ENCODE assay signal across 8 mouse cellular contexts in genomic region chr14:55822435-55822990, GRCm38 (mm10). TPM values are rescaled to one million over a fixed set of nuclear protein-coding genes. Genes with fewer than 3 reads are reported as not detected.
DNase-seq lines count a peak whose midpoint lies in the region; ATAC-seq and TF ChIP-seq lines count a peak whose summit lies in the region.

No protein-coding gene starts in this region.

- no peaks in the 10 kb centered on the region for H3K9me3 ChIP-seq in CH12.LX (replicated peaks; ENCODE audit: low read length)
- no peaks in the 10 kb centered on the region for H3K9me3 ChIP-seq in heart, embryonic 13.5 days
- H3K9me3 ChIP-seq in kidney, embryonic 15.5 days (replicated peaks), result no peaks in the 10 kb centered on the region; the same call in 1 of the 2 replicates
- no peaks in the 10 kb centered on the region for H3K9me3 ChIP-seq in liver, embryonic 14.5 days (ENCODE audit: control insufficient read depth, low read length)
- no peaks in the 10 kb centered on the region for H3K9me3 ChIP-seq in stomach, embryonic 16.5 days (replicated peaks; ENCODE audit: control insufficient read depth, low read length)

- DNase-seq in CH12.LX (ENCODE audit: extremely low read depth), result peak; percentile 79
- DNase-seq in brain, embryonic 14.5 days (ENCODE audit: low read depth), result peak; percentile 94
- peak; percentile 53 to 57 (median 54) for DNase-seq in liver, embryonic 14.5 days (ENCODE audit: low read depth in 3 of 3, low spot score in 3 of 3)
- peak; percentile 74 to 80 for DNase-seq in natural killer cell, adult 2 months (ENCODE audit: low spot score in 2 of 2)

- peak; percentile 72 to 99 for TF ChIP-seq CTCF in CH12.LX (conservative IDR thresholded peaks at IDR 0.05 in 1 of 2, IDR thresholded peaks at IDR 0.05 in 1 of 2; ENCODE audit: low read depth in 2 of 2, low read length in 2 of 2)
- peak; percentile 97 for TF ChIP-seq CTCF in brain, embryonic 14.5 days (IDR thresholded peaks at IDR 0.05; ENCODE audit: borderline replicate concordance, extremely low read depth, insufficient read depth, insufficient read length)
- TF ChIP-seq CTCF in embryonic fibroblast, embryonic 13.5 days (IDR thresholded peaks at IDR 0.05; ENCODE audit: borderline replicate concordance, insufficient read depth, low read length), result peak; percentile 89
- peak; percentile 94 for TF ChIP-seq CTCF in liver, embryonic 14.5 days (IDR thresholded peaks at IDR 0.05; ENCODE audit: low read depth)

- no peak overlapping the region for H3K27ac ChIP-seq in CH12.LX (ENCODE audit: insufficient read depth, low read depth)
- H3K27ac ChIP-seq in embryonic fibroblast, embryonic 13.5 days (ENCODE audit: insufficient read depth, low read length), result peak overlapping the region; percentile 99
- peak overlapping the region; percentile 95 for H3K27ac ChIP-seq in heart, embryonic 13.5 days (replicated peaks)
- peak overlapping the region; percentile 98 for H3K27ac ChIP-seq in kidney, embryonic 15.5 days
- no peak overlapping the region for H3K27ac ChIP-seq in liver, embryonic 14.5 days
- H3K27ac ChIP-seq in stomach, embryonic 16.5 days (ENCODE audit: low read length), result peak overlapping the region; percentile 98

- dilution Hi-C loops in CH12.LX (cut with MboI; ENCODE audit: extremely low pct_ligation_motif_present, extremely low pct_unique_long_range_greater_than_20kb, low sequenced_read_pairs), result no loop called here

- TF ChIP-seq RAD21 in CH12.LX (IDR thresholded peaks at IDR 0.05; ENCODE audit: low read depth, low read length), result peak; percentile 79

- no peak overlapping the region for H3K9ac ChIP-seq in CH12.LX (ENCODE audit: insufficient read depth, low read depth)
- peak overlapping the region; percentile 92 for H3K9ac ChIP-seq in heart, embryonic 13.5 days
- H3K9ac ChIP-seq in kidney, embryonic 15.5 days, result peak overlapping the region; percentile 83
- no peak overlapping the region; the same call in 1 of the 2 replicates for H3K9ac ChIP-seq in liver, embryonic 14.5 days (replicated peaks)
- peak overlapping the region; percentile 78 for H3K9ac ChIP-seq in stomach, embryonic 16.5 days (ENCODE audit: low read length)

- no peak for TF ChIP-seq POLR2A in CH12.LX (IDR thresholded peaks at IDR 0.05; ENCODE audit: low read depth, low read length)
- no peak for TF ChIP-seq POLR2A in brain, embryonic 14.5 days (IDR thresholded peaks at IDR 0.05; ENCODE audit: borderline replicate concordance, extremely low read depth, insufficient read depth, insufficient read length, poor library complexity, severe bottlenecking)
- peak; percentile 40; the same call in 1 of the 2 replicates for TF ChIP-seq POLR2A in embryonic fibroblast, embryonic 13.5 days (IDR thresholded peaks at IDR 0.05; ENCODE audit: low read depth, low read length)

- no peaks in the 10 kb centered on the region for H3K79me2 ChIP-seq in CH12.LX (replicated peaks; ENCODE audit: control insufficient read depth, extremely low read depth, insufficient read depth, poor library complexity, severe bottlenecking)

- in situ Hi-C loops in CH12.LX (cut with MboI; ENCODE audit: low pct_ligation_motif_present, low pct_unique_long_range_greater_than_20kb, low sequenced_read_pairs), result loop anchor here (5.0 kb wide), 1 partner anchor 40 kb away; no protein-coding TSS in a partner anchor

- no peak for ATAC-seq in heart, embryonic 13.5 days (ENCODE audit: extremely low read depth, insufficient number of reproducible peaks, low FRiP score, low TSS enrichment)
- ATAC-seq in kidney, embryonic 15.5 days (replicated peaks; ENCODE audit: low FRiP score), result peak; percentile 15; the same call in 1 of the 2 replicates
- no peak for ATAC-seq in liver, embryonic 14.5 days (ENCODE audit: insufficient read depth)
- peak; percentile 8; the same call in 1 of the 2 replicates for ATAC-seq in stomach, embryonic 16.5 days (ENCODE audit: insufficient read depth, low FRiP score)

- no peak overlapping the region for H3K4me2 ChIP-seq in CH12.LX (ENCODE audit: insufficient read depth, low read depth, poor library complexity, severe bottlenecking)
- peak overlapping the region; percentile 90 for H3K4me2 ChIP-seq in heart, embryonic 13.5 days
- H3K4me2 ChIP-seq in kidney, embryonic 15.5 days, result peak overlapping the region; percentile 90
- H3K4me2 ChIP-seq in liver, embryonic 14.5 days (ENCODE audit: low read depth), result peak overlapping the region; percentile 71
- H3K4me2 ChIP-seq in stomach, embryonic 16.5 days (ENCODE audit: low read depth, low read length), result peak overlapping the region; percentile 83

- no peak for TF ChIP-seq EP300 in CH12.LX (IDR thresholded peaks at IDR 0.05; ENCODE audit: low read length)
- no peak for TF ChIP-seq EP300 in liver, embryonic 14.5 days (IDR thresholded peaks at IDR 0.05; ENCODE audit: low read depth)

- no peak overlapping the region for H3K4me3 ChIP-seq in CH12.LX (replicated peaks in 1 of 3; ENCODE audit: low read depth in 2 of 3, low read length in 2 of 3, poor library complexity in 1 of 3)
- peak overlapping the region; percentile 31 for H3K4me3 ChIP-seq in embryonic fibroblast, embryonic 13.5 days (ENCODE audit: insufficient read depth, low read length)
- H3K4me3 ChIP-seq in heart, embryonic 13.5 days, result peak overlapping the region; percentile 71
- H3K4me3 ChIP-seq in kidney, embryonic 15.5 days (replicated peaks), result peak overlapping the region; percentile 71
- 0 out of 4 replicates have a peak overlapping the region, but pooled peaks of 1 of the 2 experiments have one; percentile 20 for H3K4me3 ChIP-seq in liver, embryonic 14.5 days (ENCODE audit: insufficient read depth in 1 of 2, low read depth in 2 of 2, low read length in 2 of 2)
- peak overlapping the region; percentile 60 for H3K4me3 ChIP-seq in stomach, embryonic 16.5 days (replicated peaks; ENCODE audit: low read length)

- peaks cover 0 to 4% of the 10 kb centered on the region in 2 experiments; a peak in 1 of 4 replicates for H3K4me1 ChIP-seq in CH12.LX (ENCODE audit: control insufficient read depth in 1 of 2, insufficient read depth in 2 of 2)
- no peaks in the 10 kb centered on the region for H3K4me1 ChIP-seq in embryonic fibroblast, embryonic 13.5 days (ENCODE audit: control insufficient read depth, insufficient read depth, low read length)
- H3K4me1 ChIP-seq in heart, embryonic 13.5 days, result peaks cover 42% of the 10 kb centered on the region
- peaks cover 47% of the 10 kb centered on the region for H3K4me1 ChIP-seq in kidney, embryonic 15.5 days
- H3K4me1 ChIP-seq in liver, embryonic 14.5 days (replicated peaks; ENCODE audit: control insufficient read depth in 2 of 2, insufficient read depth in 2 of 2, low read length in 1 of 2), result peaks cover 0 to 3% of the 10 kb centered on the region in 2 experiments; a peak in 2 of 4 replicates
- peaks cover 8% of the 10 kb centered on the region; the same call in 1 of the 2 replicates for H3K4me1 ChIP-seq in stomach, embryonic 16.5 days (ENCODE audit: control insufficient read depth, insufficient read depth, low read length)

- H3K36me3 ChIP-seq in CH12.LX (replicated peaks in 1 of 2; ENCODE audit: control insufficient read depth in 1 of 2, insufficient read depth in 1 of 2, low read length in 1 of 2), result no peaks in the 10 kb centered on the region
- H3K36me3 ChIP-seq in heart, embryonic 13.5 days, result no peaks in the 10 kb centered on the region
- 0 out of 2 replicates have a peak, but pooled peaks cover 2% of the 10 kb centered on the region for H3K36me3 ChIP-seq in kidney, embryonic 15.5 days
- H3K36me3 ChIP-seq in liver, embryonic 14.5 days (replicated peaks; ENCODE audit: control insufficient read depth, insufficient read depth, low read depth), result no peaks in the 10 kb centered on the region
- no peaks in the 10 kb centered on the region for H3K36me3 ChIP-seq in stomach, embryonic 16.5 days (ENCODE audit: control insufficient read depth, insufficient read depth, low read length)

- H3K27me3 ChIP-seq in CH12.LX (replicated peaks), result peaks cover 10% of the 10 kb centered on the region
- peaks cover 21% of the 10 kb centered on the region for H3K27me3 ChIP-seq in heart, embryonic 13.5 days (replicated peaks)
- 0 out of 2 replicates have a peak, but pooled peaks cover 6% of the 10 kb centered on the region for H3K27me3 ChIP-seq in kidney, embryonic 15.5 days
- peaks cover 50% of the 10 kb centered on the region for H3K27me3 ChIP-seq in liver, embryonic 14.5 days (ENCODE audit: control insufficient read depth, insufficient read depth, low read length)
- no peaks in the 10 kb centered on the region for H3K27me3 ChIP-seq in stomach, embryonic 16.5 days (ENCODE audit: control insufficient read depth, insufficient read depth, low read length)

- 4% methylated on average over 13 of the region's 13 CpGs for WGBS in heart, embryonic 13.5 days
- WGBS in kidney, embryonic 15.5 days, result 3% methylated on average over 13 of the region's 13 CpGs
- WGBS in liver, embryonic 14.5 days (ENCODE audit: insufficient replicate concordance), result 5% methylated on average over 13 of the region's 13 CpGs
- WGBS in stomach, embryonic 16.5 days, result 3% methylated on average over 13 of the region's 13 CpGs

RNA-seq across cellular contexts. Expression of gene Nfatc4, which starts 0.4 kb away (rescaled TPM):
- total RNA-seq in CH12.LX (2012; rRNA removed) (not detected in 2 replicates), CH12.LX (2014; rRNA removed) (not detected in 2 replicates)
- not detected in 2 replicates for polyA plus RNA-seq in CH12.LX (2012; ENCODE audit: insufficient read length, low read depth)
- 22.3 and 26.2 TPM in 2 replicates for polyA plus RNA-seq in brain, embryonic 14.5 days (2012; rRNA removed)
- polyA plus RNA-seq in embryonic fibroblast, embryonic 13.5 days (2011; ENCODE audit: insufficient read length, low read depth, missing spikeins), result 88.8 and 98.2 TPM in 2 replicates
- 12.5 and 14.0 TPM in 2 replicates for polyA plus RNA-seq in heart, embryonic 13.5 days (2015; fragmentation: Nextera tagmentation; extraction: Ambion mirVana)
- 32.2 and 39.9 TPM in 2 replicates for polyA plus RNA-seq in kidney, embryonic 15.5 days (2015; fragmentation: Nextera tagmentation; extraction: Ambion mirVana)
- polyA plus RNA-seq in liver, embryonic 14.5 days (2012; rRNA removed), result 0.89 and 1.0 TPM in 2 replicates
- 0.33 and 0.66 TPM in 2 replicates for polyA plus RNA-seq in liver, embryonic 14.5 days (2014; fragmentation: Nextera tagmentation; extraction: Ambion mirVana)
- 32.9 and 33.9 TPM in 2 replicates for polyA plus RNA-seq in stomach, embryonic 16.5 days (2015; fragmentation: Nextera tagmentation; extraction: Ambion mirVana)

RNA-seq across cellular contexts. Expression of gene Nynrin, which starts 31.3 kb away (rescaled TPM):
- total RNA-seq in CH12.LX (2012; rRNA removed), result under 0.01 and 0.04 TPM in 2 replicates
- total RNA-seq in CH12.LX (2014; rRNA removed), result not detected in 2 replicates
- polyA plus RNA-seq in CH12.LX (2012; ENCODE audit: insufficient read length, low read depth), result 0.04 and 0.10 TPM in 2 replicates
- polyA plus RNA-seq in brain, embryonic 14.5 days (2012; rRNA removed), result 14.1 and 24.1 TPM in 2 replicates
- polyA plus RNA-seq in embryonic fibroblast, embryonic 13.5 days (2011; ENCODE audit: insufficient read length, low read depth, missing spikeins), result 31.7 and 36.6 TPM in 2 replicates
- 16.5 and 18.2 TPM in 2 replicates for polyA plus RNA-seq in heart, embryonic 13.5 days (2015; fragmentation: Nextera tagmentation; extraction: Ambion mirVana)
- 20.7 and 22.4 TPM in 2 replicates for polyA plus RNA-seq in kidney, embryonic 15.5 days (2015; fragmentation: Nextera tagmentation; extraction: Ambion mirVana)
- 1.7 and 1.9 TPM in 2 replicates for polyA plus RNA-seq in liver, embryonic 14.5 days (2012; rRNA removed)
- 1.2 and 1.4 TPM in 2 replicates for polyA plus RNA-seq in liver, embryonic 14.5 days (2014; fragmentation: Nextera tagmentation; extraction: Ambion mirVana)
- 18.0 and 19.3 TPM in 2 replicates for polyA plus RNA-seq in stomach, embryonic 16.5 days (2015; fragmentation: Nextera tagmentation; extraction: Ambion mirVana)

RNA-seq across cellular contexts. Expression of gene Ripk3, which starts 33.8 kb away (rescaled TPM):
- total RNA-seq in CH12.LX (2012; rRNA removed) (1.0 and 2.0 TPM in 2 replicates), CH12.LX (2014; rRNA removed) (0.15 and 0.80 TPM in 2 replicates)
- polyA plus RNA-seq in CH12.LX (2012; ENCODE audit: insufficient read length, low read depth), result 1.00 TPM in 1 of 2 replicates, not detected in the other
- polyA plus RNA-seq in brain, embryonic 14.5 days (2012; rRNA removed), result 2.5 and 2.6 TPM in 2 replicates
- 109 and 141 TPM in 2 replicates for polyA plus RNA-seq in embryonic fibroblast, embryonic 13.5 days (2011; ENCODE audit: insufficient read length, low read depth, missing spikeins)
- polyA plus RNA-seq in heart, embryonic 13.5 days (2015; fragmentation: Nextera tagmentation; extraction: Ambion mirVana), result 18.8 and 20.6 TPM in 2 replicates
- 38.1 and 40.4 TPM in 2 replicates for polyA plus RNA-seq in kidney, embryonic 15.5 days (2015; fragmentation: Nextera tagmentation; extraction: Ambion mirVana)
- 13.1 and 15.1 TPM in 2 replicates for polyA plus RNA-seq in liver, embryonic 14.5 days (2012; rRNA removed)
- polyA plus RNA-seq in liver, embryonic 14.5 days (2014; fragmentation: Nextera tagmentation; extraction: Ambion mirVana), result 18.2 and 22.0 TPM in 2 replicates
- 32.7 and 34.4 TPM in 2 replicates for polyA plus RNA-seq in stomach, embryonic 16.5 days (2015; fragmentation: Nextera tagmentation; extraction: Ambion mirVana)

RNA-seq across cellular contexts. Expression of gene Adcy4, which starts 38.6 kb away (rescaled TPM):
- total RNA-seq in CH12.LX (2012; rRNA removed) (not detected in 2 replicates), CH12.LX (2014; rRNA removed) (not detected in 2 replicates)
- polyA plus RNA-seq in CH12.LX (2012; ENCODE audit: insufficient read length, low read depth), result not detected in 2 replicates
- polyA plus RNA-seq in brain, embryonic 14.5 days (2012; rRNA removed), result 3.5 and 7.8 TPM in 2 replicates
- polyA plus RNA-seq in embryonic fibroblast, embryonic 13.5 days (2011; ENCODE audit: insufficient read length, low read depth, missing spikeins), result 8.7 and 18.0 TPM in 2 replicates
- polyA plus RNA-seq in heart, embryonic 13.5 days (2015; fragmentation: Nextera tagmentation; extraction: Ambion mirVana), result 17.7 TPM in 2 replicates
- 13.9 and 15.8 TPM in 2 replicates for polyA plus RNA-seq in kidney, embryonic 15.5 days (2015; fragmentation: Nextera tagmentation; extraction: Ambion mirVana)
- 0.88 and 1.0 TPM in 2 replicates for polyA plus RNA-seq in liver, embryonic 14.5 days (2012; rRNA removed)
- polyA plus RNA-seq in liver, embryonic 14.5 days (2014; fragmentation: Nextera tagmentation; extraction: Ambion mirVana), result 0.66 and 1.2 TPM in 2 replicates
- 7.7 and 8.2 TPM in 2 replicates for polyA plus RNA-seq in stomach, embryonic 16.5 days (2015; fragmentation: Nextera tagmentation; extraction: Ambion mirVana)

RNA-seq across cellular contexts. Expression of gene Ltb4r1, which starts 56.8 kb away (rescaled TPM):
- total RNA-seq in CH12.LX (2012; rRNA removed) (0.13 TPM in 1 of 2 replicates, not detected in the other), CH12.LX (2014; rRNA removed) (0.16 and 0.21 TPM in 2 replicates)
- 0.33 TPM in 1 of 2 replicates, not detected in the other for polyA plus RNA-seq in CH12.LX (2012; ENCODE audit: insufficient read length, low read depth)
- 0.45 and 0.71 TPM in 2 replicates for polyA plus RNA-seq in brain, embryonic 14.5 days (2012; rRNA removed)
- 0.82 and 1.0 TPM in 2 replicates for polyA plus RNA-seq in embryonic fibroblast, embryonic 13.5 days (2011; ENCODE audit: insufficient read length, low read depth, missing spikeins)
- 0.48 and 0.71 TPM in 2 replicates for polyA plus RNA-seq in heart, embryonic 13.5 days (2015; fragmentation: Nextera tagmentation; extraction: Ambion mirVana)
- 0.69 and 0.73 TPM in 2 replicates for polyA plus RNA-seq in kidney, embryonic 15.5 days (2015; fragmentation: Nextera tagmentation; extraction: Ambion mirVana)
- polyA plus RNA-seq in liver, embryonic 14.5 days (2012; rRNA removed), result 2.9 and 3.3 TPM in 2 replicates
- 1.7 and 2.7 TPM in 2 replicates for polyA plus RNA-seq in liver, embryonic 14.5 days (2014; fragmentation: Nextera tagmentation; extraction: Ambion mirVana)
- 2.4 and 4.8 TPM in 2 replicates for polyA plus RNA-seq in stomach, embryonic 16.5 days (2015; fragmentation: Nextera tagmentation; extraction: Ambion mirVana)

Comparison
In these comparisons a context has a peak if more than half of its experiments do, and no peak if none do; other contexts are left out.
1. H3K27ac ChIP-seq: peak in embryonic fibroblast, embryonic 13.5 days (single experiment), heart, embryonic 13.5 days (single experiment), kidney, embryonic 15.5 days (single experiment) and stomach, embryonic 16.5 days (single experiment); none in CH12.LX (single experiment) and liver, embryonic 14.5 days (single experiment).
2. H3K4me3 ChIP-seq: peak in embryonic fibroblast, embryonic 13.5 days (single experiment), heart, embryonic 13.5 days (single experiment), kidney, embryonic 15.5 days (single experiment) and stomach, embryonic 16.5 days (single experiment); none in CH12.LX (0 of 3).
3. H3K9ac ChIP-seq: peak in heart, embryonic 13.5 days (single experiment), kidney, embryonic 15.5 days (single experiment) and stomach, embryonic 16.5 days (single experiment); none in CH12.LX (single experiment) and liver, embryonic 14.5 days (single experiment).
4. ATAC-seq: peak in kidney, embryonic 15.5 days (single experiment) and stomach, embryonic 16.5 days (single experiment); none in heart, embryonic 13.5 days (single experiment) and liver, embryonic 14.5 days (single experiment).
5. Peak in every context shown above with its lines, with median percentiles within 50 percentile points of each other: DNase-seq and CTCF ChIP-seq.